Mouse (Mus musculus) Patski (cell line): ENCODE results near the gene Dnttip1. TPM values are rescaled to one million over a fixed set of nuclear protein-coding genes. Genes with fewer than 3 reads are reported as not detected.
"Not testable (repeated sequence)": the region's sequence is repeated elsewhere in the genome, so short reads cannot be mapped to it uniquely, and the experiment has no call there.

ENCODE experiments used
- ATAC-seq: fragments of 100-300 bp; one replicate; pipeline ENCODE4 v1.8.0; 2021
- CTCF ChIA-PET: fragments of 350-600 bp; sonication (Branson Sonifier 250); formaldehyde crosslinking; loops from one replicate; lab custom pipeline; 2022; ENCODE audit warnings: inconsistent platforms; lab: Charles Lee
- POLR2A ChIA-PET: fragments of 350-600 bp; sonication (Branson Sonifier 250); formaldehyde crosslinking; loops from one replicate; lab custom pipeline; 2022; ENCODE audit warnings: antibody characterized with exemption, inconsistent platforms; lab: Charles Lee
- DNase-seq: peaks from one replicate; pipeline ENCODE4 v3.0.0-alpha.2; 2011; ENCODE audit warnings: low read depth, low spot score
- H3K27me3 ChIP-seq: fragments of 371-371 bp; one replicate; pipeline ENCODE4 v1.5.1; 2021
- CTCF ChIP-seq: fragments of 100-300 bp; IDR thresholded peaks from one replicate; pipeline ENCODE4 v1.5.1; 2021
- in situ Hi-C: fragments of 300-500 bp; cut with MboI; formaldehyde crosslinking; loops from 3 replicates; pipeline ENCODE4 v1.11.1; 2018; ENCODE audit warnings: low pct_unique_long_range_greater_than_20kb, mixed read lengths
- polyA plus RNA-seq: library from polyadenylated mRNA; unstranded; gene quantifications from one replicate; pipeline ENCODE4 v1.2.3, GENCODE M21; 2021

Gene Dnttip1
- 49.8 TPM for polyA plus RNA-seq

DNA sequence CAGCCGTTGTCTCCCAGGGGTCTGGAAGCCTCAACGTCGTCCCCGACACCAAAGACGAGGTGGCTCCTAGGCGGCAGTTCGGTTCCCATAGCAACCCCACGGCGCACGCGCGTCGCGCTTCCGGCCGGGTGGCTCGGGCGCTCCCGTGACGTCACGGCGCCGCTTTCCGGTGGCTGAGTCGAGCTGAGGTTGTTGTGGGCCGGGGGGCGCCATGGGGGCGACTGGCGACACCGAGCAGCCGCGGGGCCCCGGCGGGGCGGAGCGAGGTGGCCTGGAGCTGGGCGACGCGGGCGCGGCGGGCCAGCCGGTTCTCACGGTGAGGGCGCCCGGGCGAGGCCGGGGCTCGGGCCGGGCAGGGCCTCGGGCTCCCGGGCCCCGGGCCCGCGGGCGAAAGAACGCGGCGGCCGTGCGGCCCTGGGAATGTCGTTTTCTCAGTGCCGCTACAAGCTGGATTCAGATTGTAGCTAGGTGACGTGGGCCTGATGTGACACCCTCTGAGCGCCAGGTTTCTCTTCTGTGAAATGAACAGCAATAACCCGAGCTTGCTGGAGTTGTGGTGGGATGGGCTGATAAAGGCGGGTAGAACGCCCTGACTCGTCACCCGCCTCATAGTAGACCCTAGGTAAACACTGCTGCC lies at the start of gene Dnttip1, which contains the start of gene Wfdc3:
Gene Dnttip1 (plus strand): TSS at position 141 of the 637 bp plus-strand sequence.
Gene Wfdc3 (minus strand): TSS at position 89 of the 637 bp plus-strand sequence.
- CTCF ChIA-PET, result interaction anchor here (1.0 kb wide), 1 partner anchor 10 kb away, joined by 5 read pairs; no protein-coding TSS in a partner anchor
- peak; percentile 82 for ATAC-seq
- POLR2A ChIA-PET, result interaction anchor here (1.2 kb wide), 1 partner anchor 15 kb away, joined by 5 read pairs; no protein-coding TSS in a partner anchor
- TF ChIP-seq CTCF, result no peak
- in situ Hi-C loops, result no loop called here
- DNase-seq, result peak; percentile 31
- no peaks in the 10 kb centered on the region for H3K27me3 ChIP-seq

DNA sequence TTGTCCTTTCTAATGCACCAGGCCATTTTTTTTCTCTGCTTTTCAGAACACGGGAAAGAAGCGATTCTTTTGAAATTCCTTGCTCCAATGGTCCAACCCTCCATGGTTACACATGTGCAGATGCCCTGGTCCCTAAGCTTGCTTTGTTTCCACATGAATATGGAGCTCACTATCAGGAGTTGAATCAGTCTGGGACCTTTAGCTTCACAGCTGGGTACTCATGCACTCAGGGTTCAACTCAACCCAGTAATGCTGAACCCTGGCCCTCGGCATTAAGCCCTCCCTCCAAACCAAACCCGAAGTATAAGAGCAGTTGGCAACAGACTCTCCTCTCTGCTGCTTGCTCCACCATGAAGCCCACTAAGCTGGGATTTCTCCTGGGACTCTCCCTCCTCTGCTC lies 47.6 kb upstream of the Dnttip1 start, which contains the start of gene Spint4:
Gene Spint4 (plus strand): TSS at position 301 of the 400 bp plus-strand sequence.
- ChIA-PET CTCF (interaction anchor here (1.0 to 2.1 kb wide), 5 partner anchors 9 to 106 kb away, joined by 3 to 7 read pairs (median 3); no protein-coding TSS in a partner anchor), POLR2A (interaction anchor here (0.5 kb wide), 1 partner anchor 27 kb away, joined by 5 read pairs; no protein-coding TSS in a partner anchor)
- DNase-seq (no peak), ATAC-seq (no peak)
- in situ Hi-C loops, result no loop called here
- no peak for TF ChIP-seq CTCF
- H3K27me3 ChIP-seq, result peaks cover 34% of the 10 kb centered on the region

DNA sequence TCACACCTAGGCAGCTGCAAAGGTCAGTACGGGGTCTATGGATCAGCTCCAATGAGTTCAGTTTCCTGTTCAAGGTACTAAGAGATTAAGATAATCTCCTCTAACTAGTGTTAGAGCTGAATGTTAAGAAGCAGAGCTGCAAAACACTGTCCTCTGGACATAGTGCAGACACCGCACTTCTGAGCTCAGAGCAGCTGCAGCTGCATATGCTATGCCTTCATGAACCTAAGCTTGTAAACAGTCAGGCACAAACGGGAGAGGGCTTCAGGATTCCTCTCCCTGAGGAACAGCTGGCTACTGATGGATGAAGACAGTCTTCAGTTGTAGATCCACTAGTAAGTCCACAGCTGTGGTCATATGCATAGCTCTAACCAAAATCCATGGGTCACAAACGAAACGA lies 44.8 kb upstream of the Dnttip1 start:
- CTCF ChIA-PET, result interaction anchor here (0.9 to 1.6 kb wide), 3 partner anchors 9 to 18 kb away, joined by 3 to 4 read pairs (median 4); no protein-coding TSS in a partner anchor
- no peak for TF ChIP-seq CTCF
- H3K27me3 ChIP-seq, result peaks cover 30% of the 10 kb centered on the region
- POLR2A ChIA-PET, result interaction anchor here (1.0 kb wide), 1 partner anchor 18 kb away, joined by 3 read pairs; no protein-coding TSS in a partner anchor
- in situ Hi-C loops, result no loop called here
- ATAC-seq (no peak), DNase-seq (no peak)

DNA sequence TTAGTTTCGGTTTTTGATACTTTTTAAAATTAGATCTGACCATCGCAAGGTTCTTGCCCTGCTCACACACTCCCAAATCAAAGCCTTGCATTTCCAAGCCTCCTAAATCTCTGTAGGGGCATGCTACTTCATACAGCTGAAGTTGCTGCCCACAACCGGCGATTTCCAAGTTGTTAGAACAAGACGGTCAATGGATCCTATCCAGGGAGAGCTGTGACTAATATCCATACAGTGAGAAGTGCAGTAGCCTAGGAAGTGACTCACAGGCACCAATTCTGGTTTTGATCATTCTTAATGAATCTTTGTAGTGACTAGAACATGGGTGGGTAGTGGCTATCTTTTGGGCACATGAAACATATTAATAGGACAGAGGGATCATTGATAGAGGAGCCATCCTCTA lies 44.0 kb upstream of the Dnttip1 start:
- no peak for TF ChIP-seq CTCF
- H3K27me3 ChIP-seq, result peaks cover 30% of the 10 kb centered on the region
- ATAC-seq (no peak), DNase-seq (no peak)
- POLR2A ChIA-PET, result interaction anchor here (1.0 kb wide), 1 partner anchor 17 kb away, joined by 3 read pairs; no protein-coding TSS in a partner anchor
- CTCF ChIA-PET, result interaction anchor here (1.4 to 1.6 kb wide), 2 partner anchors 8 to 17 kb away, joined by 4 read pairs; no protein-coding TSS in a partner anchor
- in situ Hi-C loops, result no loop called here

DNA sequence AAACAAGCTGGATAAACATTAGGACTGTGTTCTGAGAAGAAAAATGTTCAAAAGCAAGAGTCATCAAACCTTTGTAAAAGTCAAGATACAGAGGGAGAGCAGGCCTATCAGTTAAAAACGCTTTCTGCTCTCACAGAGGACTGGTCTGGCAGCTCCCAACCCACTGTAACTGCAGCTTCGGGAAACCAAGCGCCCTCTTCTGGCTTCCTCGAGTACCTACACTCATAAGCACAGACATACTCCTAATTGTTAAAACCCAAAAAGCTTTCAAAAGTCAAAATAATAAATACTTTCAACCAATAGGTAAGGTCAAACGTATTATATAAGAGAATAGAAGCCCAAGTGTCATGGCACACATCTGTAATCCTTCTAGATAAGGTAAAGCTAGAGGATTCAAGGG lies 41.5 kb upstream of the Dnttip1 start:
- peaks cover 18% of the 10 kb centered on the region for H3K27me3 ChIP-seq
- in situ Hi-C loops, result no loop called here
- ChIA-PET POLR2A (no interaction called here), CTCF (no interaction called here)
- TF ChIP-seq CTCF, result peak; percentile 14
- DNase-seq (no peak), ATAC-seq (no peak)

DNA sequence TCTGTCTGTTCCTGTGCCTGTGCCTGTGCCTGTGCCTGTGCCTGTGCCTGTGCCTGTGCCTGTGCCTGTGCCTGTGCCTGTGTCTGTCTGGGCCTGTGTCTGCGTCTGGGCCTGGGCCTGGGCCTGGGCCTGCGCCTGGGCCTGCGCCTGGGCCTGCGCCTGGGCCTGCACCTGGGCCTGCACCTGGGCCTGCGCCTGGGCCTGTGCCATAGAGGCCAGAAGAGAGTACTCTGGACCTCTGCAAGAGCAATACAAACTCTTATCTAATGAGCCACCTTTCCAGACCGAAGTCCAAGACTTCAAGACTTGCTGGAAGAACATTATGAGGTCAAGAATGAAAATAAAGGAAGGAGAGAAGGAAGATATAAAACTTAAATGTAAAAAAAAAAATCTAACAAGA lies 40.5 kb upstream of the Dnttip1 start:
- in situ Hi-C loops, result no loop called here
- no peak for TF ChIP-seq CTCF
- H3K27me3 ChIP-seq, result peaks cover 19% of the 10 kb centered on the region
- POLR2A ChIA-PET, result no interaction called here
- no peak for ATAC-seq
- DNase-seq, result no peak
- CTCF ChIA-PET, result no interaction called here

DNA sequence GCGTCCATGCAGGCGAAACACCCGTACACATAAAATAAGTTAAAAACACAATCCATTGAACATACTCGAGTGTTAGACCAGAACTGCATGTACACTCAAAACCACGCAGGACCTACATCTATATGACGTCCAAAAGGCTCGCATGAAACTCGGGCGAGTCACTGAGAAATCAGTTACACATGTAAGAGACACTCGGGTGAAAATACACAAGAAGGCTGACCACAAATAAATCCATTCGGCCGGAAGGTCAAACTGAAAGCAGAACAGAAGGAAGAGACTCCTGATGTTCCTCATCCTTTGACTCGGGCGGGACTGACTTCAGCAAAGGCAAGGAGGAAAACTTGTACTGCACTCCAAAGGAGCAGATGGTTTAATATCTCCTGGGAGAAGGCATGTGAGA lies 39.8 kb upstream of the Dnttip1 start:
- ATAC-seq (no peak), DNase-seq (no peak)
- in situ Hi-C loops, result no loop called here
- ChIA-PET CTCF (no interaction called here), POLR2A (no interaction called here)
- TF ChIP-seq CTCF, result no peak
- peaks cover 14% of the 10 kb centered on the region for H3K27me3 ChIP-seq

DNA sequence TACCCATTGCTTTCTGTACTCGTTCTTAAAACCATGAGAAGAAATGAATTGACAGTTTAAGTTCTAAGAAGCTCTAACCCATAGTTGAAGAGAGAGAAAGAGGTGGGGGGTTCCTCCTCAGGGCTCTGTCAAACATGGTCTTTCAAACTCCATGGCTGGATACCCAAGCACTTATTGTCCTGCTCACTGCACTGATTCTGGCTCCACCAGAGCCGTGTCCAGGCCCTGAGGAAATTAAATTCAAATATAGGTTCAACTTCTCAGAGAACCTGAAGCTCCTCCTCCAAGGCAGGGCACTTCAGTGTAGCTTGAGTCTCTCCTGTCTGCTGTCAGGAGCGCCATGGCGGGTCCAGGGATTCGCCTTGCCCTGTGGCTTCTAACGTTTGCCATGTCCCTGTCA lies 30.8 kb upstream of the Dnttip1 start, which contains the start of gene Spint5:
Gene Spint5 (plus strand): TSS at position 301 of the 400 bp plus-strand sequence.
- in situ Hi-C loops, result no loop called here

DNA sequence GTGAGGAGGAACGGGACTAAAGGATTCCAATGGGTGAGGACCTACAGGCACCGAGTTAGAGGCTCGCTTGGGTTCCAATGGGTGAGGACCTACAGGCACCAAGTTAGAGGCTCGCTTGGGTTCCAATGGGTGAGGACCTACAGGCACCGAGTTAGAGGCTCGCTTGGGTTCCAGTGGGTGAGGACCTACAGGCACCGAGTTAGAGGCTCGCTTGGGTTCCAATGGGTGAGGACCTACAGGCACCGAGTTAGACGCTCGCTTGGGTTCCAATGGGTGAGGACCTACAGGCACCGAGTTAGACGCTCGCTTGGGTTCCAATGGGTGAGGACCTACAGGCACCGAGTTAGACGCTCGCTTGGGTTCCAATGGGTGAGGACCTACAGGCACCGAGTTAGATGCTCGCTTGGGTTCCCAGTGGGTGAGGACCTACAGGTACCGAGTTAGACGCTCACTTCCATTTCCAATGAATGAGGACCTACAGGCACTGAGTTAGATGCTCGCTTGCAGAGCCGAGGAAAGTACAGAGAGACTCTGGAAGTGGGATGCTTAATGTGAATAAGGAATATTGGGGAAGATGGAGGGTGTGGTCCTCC lies 29.5 kb upstream of the Dnttip1 start:
- CTCF ChIA-PET, result interaction anchor here (1.2 kb wide), 1 partner anchor 125 kb away, joined by 3 read pairs; no protein-coding TSS in a partner anchor
- in situ Hi-C loops, POLR2A ChIA-PET, DNase-seq, ATAC-seq: not testable (repeated sequence)
- peaks cover 17% of the 10 kb centered on the region for H3K27me3 ChIP-seq

More for the DNA sequence above, 30.8 kb upstream of the Dnttip1 start, which contains the start of gene Spint5:
- DNase-seq, result no peak
- ChIA-PET POLR2A (no interaction called here), CTCF (no interaction called here)
- H3K27me3 ChIP-seq, result peaks cover 17% of the 10 kb centered on the region
- no peak for ATAC-seq
- no peak for TF ChIP-seq CTCF

DNA sequence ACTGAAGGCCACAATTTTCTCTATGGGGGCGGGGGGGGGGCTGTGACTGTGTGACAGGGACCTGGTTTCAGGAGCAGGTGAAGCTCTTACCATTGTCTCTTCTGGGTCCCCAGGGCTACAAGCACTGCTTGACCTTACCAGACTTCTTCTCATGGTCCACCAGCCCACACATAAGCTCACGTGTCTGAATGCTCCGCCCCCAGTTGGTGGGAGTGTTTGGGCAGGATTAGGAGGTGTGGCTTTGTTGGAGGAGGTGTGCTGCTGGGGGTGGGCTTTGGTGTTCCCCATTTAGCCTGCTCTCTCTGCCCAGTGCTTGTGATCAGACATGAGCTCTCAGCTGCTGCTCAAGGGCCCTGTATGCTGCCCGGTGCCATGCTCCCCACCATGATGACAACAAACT lies 22.5 kb upstream of the Dnttip1 start:
- no peak for ATAC-seq
- CTCF ChIA-PET, result no interaction called here
- TF ChIP-seq CTCF, result no peak
- DNase-seq, result no peak
- POLR2A ChIA-PET, result no interaction called here
- in situ Hi-C loops, result loop anchor here (5.0 kb wide), 1 partner anchor 131 kb away; the partner anchor contains the start of gene Eppin
- H3K27me3 ChIP-seq, result peaks cover 15% of the 10 kb centered on the region
